Mouse (Mus musculus): Measurements from ENCODE around the gene Gm21773.
"Not testable (repeated sequence)": the region's sequence is repeated elsewhere in the genome, so short reads cannot be mapped to it uniquely, and the experiment has no call there.

Gm21773 gene

GRCm38 (mm10) chrY:25309260-25309659 is at the start of gene Gm21773:
Gene Gm21773 (minus strand): TSS chrY:25309360.
- DNase-seq (ENCODE audit: extremely low read depth, low read depth): not testable (repeated sequence)

All from MEL-GATA-1-ER (cell line).